Mouse (Mus musculus) adrenal gland, postnatal 36 days (tissue): Measurements from ENCODE around the gene Ankrd13b. TPM values are rescaled to one million over a fixed set of nuclear protein-coding genes. Genes with fewer than 3 reads are reported as not detected.

Experiments used
- DNase-seq, 2 experiments: peaks; one replicate each; pipeline ENCODE4 v3.0.0; 2021; ENCODE audit warnings: mixed read lengths in 1 of 2
- total RNA-seq, 2 experiments: library from RNA; stranded (reverse); gene quantifications; 2 replicates each; pipeline ENCODE4 v1.2.3; 2021

The Ankrd13b gene
- total RNA-seq, 2 experiments from 2014 or later = 5.8 to 6.7 TPM

DNA sequence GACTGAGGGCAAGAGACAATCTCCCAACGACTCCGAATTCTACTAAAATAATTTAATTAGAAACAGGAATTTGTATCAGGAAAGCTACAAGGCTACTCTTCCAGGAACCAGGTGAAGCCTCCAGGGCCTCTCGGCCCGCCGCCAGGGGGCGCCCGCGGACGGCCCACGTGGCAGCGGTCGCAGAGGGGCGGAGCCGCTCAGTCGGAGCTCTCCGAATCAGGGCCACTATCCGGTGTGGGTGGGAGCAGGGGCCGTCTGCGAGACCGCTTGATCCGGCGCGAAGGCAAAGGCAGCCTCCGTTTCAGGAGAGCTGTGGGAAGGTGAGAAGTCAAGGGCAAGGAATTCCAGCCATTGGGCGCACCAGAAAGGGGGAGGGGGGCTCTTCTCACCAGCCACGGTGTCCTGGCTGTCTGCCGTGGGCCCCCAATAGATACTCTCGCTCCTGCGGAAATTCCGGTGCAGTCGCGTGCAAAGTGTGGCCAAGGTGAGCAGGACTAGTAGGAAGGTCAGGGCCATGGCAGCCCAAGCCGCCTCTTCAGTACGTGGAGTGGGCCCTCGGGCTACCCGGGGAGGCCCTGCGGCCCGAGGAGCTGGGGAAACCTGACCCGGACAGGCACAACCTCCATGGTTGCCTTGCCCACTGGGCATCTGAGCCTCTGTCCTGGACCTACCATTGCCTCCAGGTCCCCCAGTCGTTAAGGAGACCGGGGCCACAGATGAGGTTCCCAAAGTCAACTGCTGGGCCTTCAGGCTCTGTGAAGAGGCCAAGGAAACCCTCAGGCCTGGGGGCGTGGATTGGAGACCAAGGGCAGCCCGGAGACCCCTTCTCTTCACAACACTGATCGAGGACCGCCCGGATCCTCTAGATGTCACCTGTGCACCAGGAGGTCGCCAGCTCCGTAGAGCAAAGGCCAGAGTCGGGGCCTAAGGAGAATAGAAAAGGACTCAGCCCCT lies 18.9 kb upstream of the Ankrd13b start:
- peak; percentile 90 to 93 for DNase-seq

- no peak for DNase-seq
Measured at GRCm38 (mm10) chr11:77507426-77507825, 17.9 kb upstream of the Ankrd13b start.

DNA sequence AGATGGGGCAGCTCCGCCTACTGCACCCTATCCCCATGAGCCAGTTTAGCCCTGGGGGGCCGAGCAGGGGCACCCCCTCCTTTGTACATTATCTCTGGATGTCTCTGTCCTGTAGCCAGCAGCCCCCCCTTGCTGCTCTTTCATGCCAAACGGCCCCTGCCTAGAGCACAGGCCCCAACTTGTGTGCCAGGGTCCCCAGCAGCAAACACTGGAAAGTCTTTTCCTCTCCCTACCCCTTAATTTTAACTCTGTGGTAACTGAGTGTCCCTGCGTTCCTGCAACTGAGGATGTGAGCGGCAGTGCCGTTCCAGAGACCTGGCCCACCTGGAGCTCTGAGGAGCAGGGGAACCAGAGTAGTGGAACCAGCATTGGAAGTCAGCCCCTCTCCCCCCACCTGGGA lies 17.5 kb upstream of the Ankrd13b start:
- no peak for DNase-seq

- DNase-seq = no peak
Measured at GRCm38 (mm10) chr11:77506273-77506672, 16.8 kb upstream of the Ankrd13b start.

DNA sequence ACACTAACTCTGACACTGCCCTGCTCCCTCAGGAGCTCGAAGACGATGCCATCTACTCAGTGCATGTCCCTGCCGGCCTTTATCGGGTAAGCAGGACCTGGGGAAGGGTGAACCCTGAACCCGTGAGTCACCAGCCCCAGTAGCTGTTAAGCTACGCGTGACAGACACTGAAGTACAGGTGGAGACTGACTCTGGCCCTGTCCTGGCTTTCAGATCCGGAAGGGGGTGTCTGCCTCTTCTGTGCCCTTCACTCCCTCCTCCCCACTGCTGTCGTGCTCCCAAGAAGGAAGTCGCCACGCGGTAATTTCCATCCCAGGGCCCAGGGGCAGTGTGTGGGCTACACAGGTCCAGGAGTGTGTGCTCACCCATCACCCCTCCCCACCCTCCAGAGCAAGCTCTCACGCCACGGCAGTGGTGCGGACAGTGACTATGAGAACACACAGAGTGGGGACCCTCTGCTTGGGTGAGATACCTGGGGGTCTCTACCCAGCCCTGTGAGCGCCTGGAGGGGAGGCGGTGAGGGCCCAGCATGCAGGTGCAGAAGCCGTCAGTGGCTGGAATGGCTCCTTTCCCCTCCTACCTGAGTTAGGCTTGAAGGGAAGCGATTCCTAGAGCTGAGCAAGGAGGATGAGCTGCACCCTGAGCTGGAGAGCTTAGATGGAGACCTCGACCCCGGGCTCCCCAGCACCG lies 16.0 kb upstream of the Ankrd13b start:
- no peak for DNase-seq

- DNase-seq = no peak
Measured at GRCm38 (mm10) chr11:77504377-77504776, 14.9 kb upstream of the Ankrd13b start.

GRCm38 (mm10) chr11:77503511-77503910 lies 14.0 kb upstream of the Ankrd13b start:
- DNase-seq = no peak

GRCm38 (mm10) chr11:77502481-77502880 lies 13.0 kb upstream of the Ankrd13b start:
- DNase-seq = no peak

- DNase-seq = no peak
Measured at GRCm38 (mm10) chr11:77501971-77502370, 12.5 kb upstream of the Ankrd13b start.

GRCm38 (mm10) chr11:77501392-77501791 lies 11.9 kb upstream of the Ankrd13b start:
- DNase-seq = peak; percentile 81 to 82

- DNase-seq = no peak
Measured at GRCm38 (mm10) chr11:77500361-77501325, 11.2 kb upstream of the Ankrd13b start.

- DNase-seq = no peak
Measured at GRCm38 (mm10) chr11:77499354-77499753, 9.9 kb upstream of the Ankrd13b start.

DNA sequence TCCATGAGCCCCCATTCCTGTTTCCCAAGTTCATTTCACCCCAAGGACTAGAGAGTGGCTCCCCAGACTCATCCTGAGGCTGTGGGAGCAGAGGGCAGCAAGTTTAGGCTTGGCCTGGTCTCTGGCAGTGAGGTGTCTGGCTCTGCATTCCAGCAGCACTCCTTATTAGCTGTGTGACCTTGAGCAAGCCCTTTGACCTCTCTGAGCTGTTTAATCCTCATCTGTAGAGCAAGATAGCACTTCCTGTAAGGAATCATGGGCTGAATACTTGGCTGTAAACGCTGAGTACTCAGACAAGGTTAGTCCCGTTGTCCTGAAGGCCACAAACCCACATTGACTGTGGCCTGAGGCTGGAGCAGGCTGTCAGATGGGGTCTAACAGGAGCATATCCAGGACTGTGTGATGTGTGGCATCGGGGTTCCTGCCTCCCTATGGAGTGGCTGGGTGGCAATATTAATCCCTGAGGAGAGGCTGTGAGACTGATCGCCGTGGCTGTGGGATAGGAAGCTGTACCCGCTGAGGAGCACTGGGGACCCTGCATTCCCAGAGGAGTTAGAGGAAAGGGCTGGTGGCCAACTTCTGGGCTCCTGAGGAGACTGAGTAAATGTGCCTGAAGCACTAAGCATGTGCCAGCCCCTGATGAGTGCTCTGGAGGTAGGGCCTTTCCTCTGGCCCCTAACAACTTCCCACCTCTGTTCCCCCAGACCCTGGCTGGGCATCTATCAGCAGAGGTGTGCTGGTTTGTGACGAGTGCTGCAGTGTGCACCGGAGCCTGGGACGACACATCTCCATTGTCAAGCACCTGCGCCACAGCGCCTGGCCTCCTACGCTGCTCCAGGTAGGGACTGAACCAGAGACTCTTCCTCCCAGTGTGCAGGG lies 9.0 kb upstream of the Ankrd13b start:
- no peak for DNase-seq

DNA sequence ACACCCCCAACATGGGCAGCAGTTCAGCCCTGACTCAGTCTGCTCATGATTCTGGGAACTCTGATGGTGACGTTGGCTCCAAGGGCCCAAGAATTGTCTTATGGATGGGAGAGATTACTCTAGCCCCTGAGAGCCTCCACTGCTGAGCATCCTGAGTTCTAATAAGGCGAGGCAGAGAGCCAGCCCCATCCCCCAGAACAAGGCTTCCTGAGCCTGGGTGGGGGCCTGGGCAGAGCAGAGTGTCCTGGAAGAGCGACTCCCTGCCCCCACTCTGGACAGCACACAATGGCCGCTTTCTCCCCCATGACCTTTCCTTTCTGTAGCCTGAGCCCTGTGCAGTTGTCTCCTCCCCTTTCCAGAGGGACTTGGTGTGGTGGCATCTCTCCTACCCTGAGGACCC lies 8.4 kb upstream of the Ankrd13b start:
- DNase-seq = no peak

DNA sequence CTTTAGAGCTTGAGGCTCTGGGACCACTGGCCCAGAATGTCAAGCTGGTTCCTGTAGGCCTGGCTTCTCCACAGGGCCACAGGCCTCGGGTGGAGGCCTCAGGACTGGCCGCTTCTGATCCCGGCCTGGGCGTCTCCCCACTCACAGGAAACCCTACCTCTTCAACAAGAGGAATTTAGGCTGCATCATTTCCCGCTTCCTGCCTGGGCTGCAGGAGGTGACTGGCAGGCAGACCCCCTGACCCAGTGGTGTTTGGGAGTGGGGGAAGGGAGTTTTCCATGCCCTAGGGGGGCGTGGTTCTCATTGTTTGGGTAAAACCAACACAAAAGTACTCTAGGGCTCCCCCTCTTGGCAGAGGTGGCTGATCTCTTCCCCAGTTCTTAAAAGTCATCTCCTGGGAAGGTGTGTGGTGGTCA lies 7.9 kb upstream of the Ankrd13b start:
- peak; percentile 67 to 82 for DNase-seq

DNA sequence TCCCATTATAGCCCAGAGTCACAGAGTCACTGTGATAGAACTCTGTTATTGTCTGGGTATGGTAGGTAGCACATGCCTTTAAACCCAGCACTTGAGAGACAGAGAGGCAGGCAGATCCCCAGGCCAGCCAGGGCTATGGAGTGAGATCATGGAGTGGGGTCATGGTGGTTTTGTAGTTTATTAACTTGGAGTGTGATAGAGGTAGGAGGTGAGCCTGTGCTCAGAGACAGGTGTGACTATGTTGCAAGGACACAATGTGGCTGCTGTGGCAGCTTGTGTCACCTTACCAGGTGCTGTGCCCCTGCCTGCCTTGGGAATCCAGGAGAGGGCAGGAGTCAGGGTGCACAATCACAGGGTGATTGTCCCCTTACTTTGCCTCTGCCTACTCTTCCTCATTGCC lies 6.0 kb upstream of the Ankrd13b start:
- DNase-seq = no peak

- no peak for DNase-seq
Measured at GRCm38 (mm10) chr11:77494782-77495181, 5.3 kb upstream of the Ankrd13b start.

DNA sequence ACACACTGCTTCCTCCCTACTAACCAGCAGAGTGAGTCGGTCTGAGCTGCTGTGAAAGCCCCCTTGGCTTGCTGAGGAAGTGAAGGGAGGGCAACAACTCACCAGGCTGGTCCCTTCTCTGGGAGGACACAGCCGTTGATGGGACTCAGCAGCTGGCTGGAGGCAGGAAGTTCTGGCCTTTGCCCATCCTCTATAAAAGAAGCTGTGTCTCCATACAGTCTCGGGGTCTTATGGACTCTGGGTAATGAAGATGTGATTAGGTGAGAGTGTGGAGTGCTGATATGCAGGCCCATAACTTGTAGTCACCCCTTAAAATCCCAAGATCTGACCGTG lies 4.8 kb upstream of the Ankrd13b start:
- no peak for DNase-seq

DNA sequence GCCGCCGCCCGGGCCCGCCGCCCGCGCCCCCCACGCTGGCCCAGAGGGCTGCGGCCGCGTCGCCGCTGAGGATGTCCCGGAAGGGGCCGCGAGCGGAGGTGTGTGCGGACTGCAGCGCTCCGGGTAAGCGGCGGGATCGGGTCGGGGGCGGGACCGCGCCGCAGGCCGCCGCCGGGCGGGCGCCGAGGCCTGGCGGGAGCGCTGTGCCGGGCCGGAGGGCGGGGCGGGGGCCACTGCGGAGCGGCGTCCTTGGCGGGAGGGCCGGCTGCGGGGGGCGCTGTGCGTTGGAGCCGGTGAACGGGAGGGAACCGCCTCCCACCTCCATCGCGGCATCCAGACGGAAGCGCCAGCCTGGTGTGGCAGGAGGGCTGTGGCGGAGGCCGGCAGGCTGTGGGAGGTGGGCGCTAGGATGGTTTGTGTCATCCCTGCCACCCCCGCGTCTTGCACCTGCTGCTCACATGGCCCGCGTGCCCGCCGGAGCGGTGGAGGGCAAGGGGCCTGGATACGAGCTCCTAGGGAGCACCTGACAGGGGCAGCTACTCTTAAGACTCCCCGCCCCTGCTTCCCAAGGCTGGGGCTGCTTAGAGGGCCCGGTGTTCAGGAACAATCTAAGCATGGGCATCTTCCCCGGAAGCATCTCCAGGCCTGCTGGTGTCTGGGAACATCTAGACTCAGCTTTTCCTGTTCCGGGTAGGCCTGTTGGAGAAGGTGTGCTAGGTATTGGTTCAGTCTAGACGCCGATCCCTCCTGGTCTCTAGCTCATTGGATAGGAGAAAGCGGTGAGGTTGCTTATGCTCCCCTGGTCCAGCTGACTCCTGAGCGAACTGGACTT lies 4.2 kb upstream of the Ankrd13b start, which contains the start of gene Git1:
Gene Git1, plus strand, starts transcription at position 51 of the 832 bp plus-strand sequence.
- DNase-seq = peak; percentile 68 to 82

DNA sequence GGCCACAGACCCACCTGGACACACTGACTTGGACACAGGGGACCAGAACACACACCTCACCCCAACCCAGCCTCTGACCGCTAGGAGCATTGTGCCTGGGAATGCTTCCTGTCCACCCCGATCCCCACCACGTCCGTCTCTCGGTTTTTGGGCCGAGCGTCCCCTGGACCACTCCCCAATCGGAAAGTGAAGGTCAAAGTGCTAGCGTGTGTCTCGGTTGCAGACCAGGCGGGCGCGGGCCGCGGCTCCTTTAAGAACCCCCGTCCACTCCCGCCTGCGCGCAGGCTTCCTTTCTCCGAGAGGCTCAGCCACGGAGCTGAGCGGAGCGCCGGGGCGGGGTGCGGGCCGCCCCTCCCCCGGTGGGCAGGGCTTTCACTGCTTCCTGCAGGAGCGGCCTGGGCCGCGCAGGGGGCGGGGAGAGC lies 3.4 kb upstream of the Ankrd13b start:
- peak; percentile 97 to 99 for DNase-seq
